ENCODE assay signal across 19 mouse cellular contexts in genomic region chr5:97685443-97685842, GRCm38 (mm10).
DNase-seq lines count a peak whose midpoint lies in the region; ATAC-seq and TF ChIP-seq lines count a peak whose summit lies in the region.
"Had no signal": no experiment of that assay in that cellular context is flagged by ENCODE, and none has a peak within 500 bp of the region (broad histone marks: within the 10 kb centered on the region; RNA-seq: fewer than 3 reads in every experiment).

No protein-coding gene starts in this region.

- no peak overlapping the region for H3K4me2 ChIP-seq in heart, embryonic 13.5 days
- H3K4me2 ChIP-seq in kidney, embryonic 15.5 days = no peak overlapping the region
- no peak overlapping the region for H3K4me2 ChIP-seq in lung, embryonic 15.5 days
- H3K4me2 ChIP-seq: embryonic facial prominence, embryonic 13.5 days; forebrain, embryonic 12.5 days; hindbrain, embryonic 14.5 days had no signal

- intact Hi-C loops in heart, postnatal 10 days (cut with DNase I) = no loop called here

- H3K27me3 ChIP-seq in heart, embryonic 13.5 days (replicated peaks) = no peaks in the 10 kb centered on the region
- H3K27me3 ChIP-seq in kidney, embryonic 15.5 days = no peaks in the 10 kb centered on the region
- no peaks in the 10 kb centered on the region for H3K27me3 ChIP-seq in lung, embryonic 15.5 days
- H3K27me3 ChIP-seq: embryonic facial prominence, embryonic 13.5 days; forebrain, embryonic 12.5 days had no signal

- no peak for TF ChIP-seq POLR2A in lung, adult 2 months (IDR thresholded peaks at IDR 0.05; ENCODE audit: borderline replicate concordance, extremely low read depth, low read depth, low read length)

- H3K4me3 ChIP-seq in heart, embryonic 13.5 days = no peak overlapping the region
- H3K4me3 ChIP-seq in kidney, embryonic 15.5 days (replicated peaks) = no peak overlapping the region
- H3K4me3 ChIP-seq in lung, embryonic 15.5 days = no peak overlapping the region
- H3K4me3 ChIP-seq in lung, adult 2 months (replicated peaks; ENCODE audit: extremely low read depth, low read depth, low read length) = no peak overlapping the region
- H3K4me3 ChIP-seq: embryonic facial prominence, embryonic 13.5 days; forebrain, embryonic 12.5 days had no signal

- no peaks in the 10 kb centered on the region for H3K9me3 ChIP-seq in heart, embryonic 13.5 days
- H3K9me3 ChIP-seq in kidney, embryonic 15.5 days (replicated peaks) = no peaks in the 10 kb centered on the region
- no peaks in the 10 kb centered on the region for H3K9me3 ChIP-seq in lung, embryonic 15.5 days
- H3K9me3 ChIP-seq: embryonic facial prominence, embryonic 13.5 days; forebrain, embryonic 12.5 days had no signal

- H3K27ac ChIP-seq in heart, embryonic 13.5 days (replicated peaks) = peak overlapping the region; percentile 67; the same call in 1 of the 2 replicates
- no peak overlapping the region for H3K27ac ChIP-seq in kidney, embryonic 15.5 days
- H3K27ac ChIP-seq in lung, embryonic 15.5 days = 0 out of 2 replicates have a peak overlapping the region, but pooled peaks have one; percentile 39
- H3K27ac ChIP-seq: embryonic facial prominence, embryonic 13.5 days; forebrain, embryonic 12.5 days; hindbrain, embryonic 14.5 days had no signal

- no peaks in the 10 kb centered on the region for H3K36me3 ChIP-seq in heart, embryonic 13.5 days
- H3K36me3 ChIP-seq in kidney, embryonic 15.5 days = no peaks in the 10 kb centered on the region
- no peaks in the 10 kb centered on the region for H3K36me3 ChIP-seq in lung, embryonic 15.5 days
- H3K36me3 ChIP-seq: embryonic facial prominence, embryonic 13.5 days; forebrain, embryonic 12.5 days had no signal

- no peak overlapping the region for H3K9ac ChIP-seq in heart, embryonic 13.5 days
- no peak overlapping the region for H3K9ac ChIP-seq in kidney, embryonic 15.5 days
- no peak overlapping the region for H3K9ac ChIP-seq in lung, embryonic 15.5 days
- H3K9ac ChIP-seq: embryonic facial prominence, embryonic 13.5 days; forebrain, embryonic 12.5 days; hindbrain, embryonic 14.5 days had no signal

- no peak for DNase-seq in heart, postnatal 10 days
- DNase-seq in kidney, postnatal 4 days = no peak
- DNase-seq in lung, adult 2 months = no peak
- DNase-seq in 416B (ENCODE audit: low read depth) = peak; percentile 6
- DNase-seq in T-cell, adult 2 months (ENCODE audit: low spot score) = no peak
- DNase-seq: adrenal gland, postnatal 25 days; cerebellum, adult 18-20 months; cerebellum, adult 9-11 months; cerebellum, postnatal 36 days; gastrocnemius, postnatal 10 days; heart, postnatal 14 days had no signal

- H3K4me1 ChIP-seq in heart, embryonic 13.5 days = no peaks in the 10 kb centered on the region
- H3K4me1 ChIP-seq in kidney, embryonic 15.5 days = no peaks in the 10 kb centered on the region
- H3K4me1 ChIP-seq in lung, embryonic 15.5 days = no peaks in the 10 kb centered on the region
- H3K4me1 ChIP-seq in lung, adult 2 months (ENCODE audit: control insufficient read depth, insufficient read depth, low read length) = no peaks in the 10 kb centered on the region; the same call in 1 of the 2 replicates
- H3K4me1 ChIP-seq: embryonic facial prominence, embryonic 13.5 days; forebrain, embryonic 12.5 days had no signal

- TF ChIP-seq CTCF in lung, adult 2 months (IDR thresholded peaks at IDR 0.05; ENCODE audit: insufficient read depth, low read length) = no peak

- ATAC-seq in heart, embryonic 13.5 days (ENCODE audit: extremely low read depth, insufficient number of reproducible peaks, low FRiP score, low TSS enrichment) = no peak
- 0 out of 2 replicates have a peak, but pooled peaks have one; percentile 43 for ATAC-seq in kidney, embryonic 15.5 days (replicated peaks; ENCODE audit: low FRiP score)
- ATAC-seq in lung, embryonic 15.5 days (ENCODE audit: borderline replicate concordance, extremely low read depth, low FRiP score, low TSS enrichment) = no peak; the same call in 1 of the 2 replicates
- ATAC-seq: activated CD4-positive, CD25-positive, alpha-beta regulatory T cell, adult 4 months; forebrain, embryonic 16.5 days had no signal
